In the genomic region with DNA sequence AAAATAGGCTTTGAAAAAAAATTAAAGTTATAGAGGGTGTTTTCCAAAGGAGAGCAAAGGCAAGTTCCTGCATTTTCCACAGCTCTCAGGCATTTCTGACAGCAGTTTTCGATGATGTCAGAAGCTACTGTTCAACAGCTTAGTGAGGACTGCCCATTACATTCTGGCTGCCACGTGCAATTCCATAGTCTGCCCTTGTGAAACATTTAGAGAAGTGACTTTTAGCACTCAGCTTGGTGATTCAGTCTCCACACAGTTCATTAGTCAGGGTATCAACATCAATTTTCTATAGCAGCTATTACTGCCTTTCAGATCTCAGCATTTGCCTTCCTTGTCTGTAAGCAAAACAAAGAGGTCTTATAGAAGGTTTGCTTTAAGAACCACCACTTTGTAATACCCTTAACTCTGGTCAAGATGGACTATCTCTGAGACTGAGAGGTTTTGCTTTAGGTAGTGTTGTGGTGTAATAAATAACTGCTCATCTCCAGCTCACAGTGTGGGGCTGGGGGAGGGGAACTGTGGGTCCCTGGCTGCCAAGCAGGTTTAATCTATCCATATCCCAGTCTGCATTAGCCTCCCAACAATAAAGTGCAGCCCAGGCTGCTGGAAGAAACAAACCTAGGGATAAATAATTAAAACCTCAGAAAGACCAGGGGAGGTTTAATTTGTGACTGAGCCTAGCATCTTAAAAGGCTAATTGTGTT, we compare ENCODE assay signal across 21 mouse cellular contexts.
DNase-seq lines count a peak whose midpoint lies in the region; ATAC-seq and TF ChIP-seq lines count a peak whose summit lies in the region.
"Had no signal": no experiment of that assay in that cellular context is flagged by ENCODE, and none has a peak within 500 bp of the region (broad histone marks: within the 10 kb centered on the region; RNA-seq: fewer than 3 reads in every experiment).

No protein-coding gene starts in this region.

- WGBS in kidney, embryonic 16.5 days, result 62% methylated on average over 2 of the region's 2 CpGs
- WGBS in midbrain, embryonic 14.5 days, result 77% methylated on average over 2 of the region's 2 CpGs
- WGBS in midbrain, embryonic 10.5 days, result 75% methylated on average over 2 of the region's 2 CpGs
- WGBS in hindbrain, embryonic 15.5 days, result 77% methylated on average over 2 of the region's 2 CpGs
- WGBS in neural tube, embryonic 15.5 days, result 72% methylated on average over 2 of the region's 2 CpGs
- 89% methylated on average over 2 of the region's 2 CpGs for WGBS in thymus, adult 2 months

- TF ChIP-seq CTCF in thymus, adult 2 months (IDR thresholded peaks at IDR 0.05; ENCODE audit: borderline replicate concordance, control insufficient read depth, extremely low read depth, insufficient read depth, low read length, poor library complexity), result no peak

- TF ChIP-seq POLR2A in thymus, adult 2 months (IDR thresholded peaks at IDR 0.05; ENCODE audit: control insufficient read depth, extremely low read depth, insufficient read depth, low read length, poor library complexity), result no peak

- H3K9me3 ChIP-seq in kidney, embryonic 16.5 days (ENCODE audit: low read length), result no peaks in the 10 kb centered on the region
- no peaks in the 10 kb centered on the region for H3K9me3 ChIP-seq in midbrain, embryonic 14.5 days (ENCODE audit: control insufficient read depth, low read length)
- no peaks in the 10 kb centered on the region for H3K9me3 ChIP-seq in midbrain, embryonic 10.5 days (replicated peaks)
- no peaks in the 10 kb centered on the region for H3K9me3 ChIP-seq in hindbrain, embryonic 15.5 days
- no peaks in the 10 kb centered on the region for H3K9me3 ChIP-seq in neural tube, embryonic 15.5 days (replicated peaks)
- H3K9me3 ChIP-seq: embryonic facial prominence, embryonic 15.5 days; intestine, embryonic 15.5 days; limb, embryonic 12.5 days had no signal

- H3K27me3 ChIP-seq in kidney, embryonic 16.5 days (ENCODE audit: insufficient read depth, low read length), result no peaks in the 10 kb centered on the region
- no peaks in the 10 kb centered on the region for H3K27me3 ChIP-seq in midbrain, embryonic 14.5 days (ENCODE audit: control insufficient read depth, insufficient read depth, low read length)
- H3K27me3 ChIP-seq in midbrain, embryonic 10.5 days (ENCODE audit: low read depth, poor library complexity, severe bottlenecking), result no peaks in the 10 kb centered on the region
- no peaks in the 10 kb centered on the region for H3K27me3 ChIP-seq in hindbrain, embryonic 15.5 days
- H3K27me3 ChIP-seq in neural tube, embryonic 15.5 days (replicated peaks), result no peaks in the 10 kb centered on the region
- no peaks in the 10 kb centered on the region for H3K27me3 ChIP-seq in thymus, adult 2 months (ENCODE audit: control insufficient read depth, insufficient read depth, low read length)
- H3K27me3 ChIP-seq: embryonic facial prominence, embryonic 15.5 days; intestine, embryonic 15.5 days; limb, embryonic 12.5 days had no signal

- ATAC-seq in kidney, embryonic 16.5 days (ENCODE audit: low FRiP score, low TSS enrichment), result peak; percentile 71; the same call in 1 of the 2 replicates
- no peak for ATAC-seq in midbrain, embryonic 14.5 days (ENCODE audit: low FRiP score, low TSS enrichment)
- peak; percentile 65; the same call in 1 of the 2 replicates for ATAC-seq in hindbrain, embryonic 15.5 days (ENCODE audit: low FRiP score, low read depth)
- peak; percentile 55; the same call in 1 of the 2 replicates for ATAC-seq in neural tube, embryonic 15.5 days (ENCODE audit: low FRiP score)
- ATAC-seq: forebrain, embryonic 14.5 days; intestine, embryonic 15.5 days had no signal

- no peaks in the 10 kb centered on the region for H3K36me3 ChIP-seq in kidney, embryonic 16.5 days (ENCODE audit: insufficient read depth, low read length)
- no peaks in the 10 kb centered on the region for H3K36me3 ChIP-seq in midbrain, embryonic 14.5 days (ENCODE audit: control insufficient read depth, insufficient read depth, low read length)
- H3K36me3 ChIP-seq in midbrain, embryonic 10.5 days, result no peaks in the 10 kb centered on the region
- no peaks in the 10 kb centered on the region for H3K36me3 ChIP-seq in hindbrain, embryonic 15.5 days
- 0 out of 2 replicates have a peak, but pooled peaks cover 5% of the 10 kb centered on the region for H3K36me3 ChIP-seq in neural tube, embryonic 15.5 days
- H3K36me3 ChIP-seq in thymus, adult 2 months (ENCODE audit: control insufficient read depth, insufficient read depth, low read length), result no peaks in the 10 kb centered on the region
- H3K36me3 ChIP-seq: embryonic facial prominence, embryonic 15.5 days; intestine, embryonic 15.5 days; limb, embryonic 12.5 days had no signal

- no peak overlapping the region for H3K4me3 ChIP-seq in kidney, embryonic 16.5 days (ENCODE audit: low read length)
- no peak overlapping the region for H3K4me3 ChIP-seq in midbrain, embryonic 14.5 days (replicated peaks; ENCODE audit: low read depth, low read length)
- H3K4me3 ChIP-seq in midbrain, embryonic 10.5 days, result no peak overlapping the region
- H3K4me3 ChIP-seq in hindbrain, embryonic 15.5 days, result no peak overlapping the region
- no peak overlapping the region for H3K4me3 ChIP-seq in neural tube, embryonic 15.5 days (replicated peaks)
- H3K4me3 ChIP-seq in thymus, adult 2 months (ENCODE audit: control insufficient read depth, insufficient read depth, low read length), result no peak overlapping the region
- H3K4me3 ChIP-seq: embryonic facial prominence, embryonic 15.5 days; intestine, embryonic 15.5 days; limb, embryonic 12.5 days had no signal

- no peak for DNase-seq in kidney, adult 9 months
- DNase-seq in midbrain, embryonic 14.5 days, result peak; percentile 15
- DNase-seq in midbrain, embryonic 10.5 days (ENCODE audit: low spot score), result no peak
- no peak for DNase-seq in thymus, adult 2 months
- DNase-seq in cerebellum, adult 11-12 months, result no peak
- DNase-seq: adrenal gland, postnatal 14 days; cerebellum, adult 9-11 months; gastrocnemius, postnatal 36 days; heart, postnatal 10 days; kidney, postnatal 25 days; layer of hippocampus, adult 9-11 months; right cerebral cortex, adult 18-20 months had no signal

- H3K9ac ChIP-seq in kidney, embryonic 16.5 days (replicated peaks; ENCODE audit: low read length), result no peak overlapping the region
- H3K9ac ChIP-seq in midbrain, embryonic 14.5 days (replicated peaks; ENCODE audit: low read length), result no peak overlapping the region
- H3K9ac ChIP-seq in hindbrain, embryonic 15.5 days, result no peak overlapping the region
- no peak overlapping the region for H3K9ac ChIP-seq in neural tube, embryonic 15.5 days (replicated peaks)
- H3K9ac ChIP-seq: embryonic facial prominence, embryonic 15.5 days; intestine, embryonic 15.5 days; limb, embryonic 12.5 days; liver, embryonic 14.5 days had no signal

- H3K27ac ChIP-seq in kidney, embryonic 16.5 days (ENCODE audit: low read length), result no peak overlapping the region
- H3K27ac ChIP-seq in midbrain, embryonic 14.5 days (replicated peaks; ENCODE audit: low read depth, low read length), result no peak overlapping the region
- H3K27ac ChIP-seq in midbrain, embryonic 10.5 days (replicated peaks), result no peak overlapping the region
- no peak overlapping the region for H3K27ac ChIP-seq in hindbrain, embryonic 15.5 days (replicated peaks)
- H3K27ac ChIP-seq in neural tube, embryonic 15.5 days (replicated peaks), result 0 out of 2 replicates have a peak overlapping the region, but pooled peaks have one; percentile 41
- no peak overlapping the region for H3K27ac ChIP-seq in thymus, adult 2 months (ENCODE audit: control insufficient read depth, insufficient read depth, low read length)
- H3K27ac ChIP-seq: embryonic facial prominence, embryonic 15.5 days; intestine, embryonic 15.5 days; limb, embryonic 12.5 days; liver, embryonic 14.5 days; macrophage had no signal

- H3K4me1 ChIP-seq in kidney, embryonic 16.5 days (ENCODE audit: insufficient read depth, low read length), result no peaks in the 10 kb centered on the region
- H3K4me1 ChIP-seq in midbrain, embryonic 14.5 days (ENCODE audit: control insufficient read depth, insufficient read depth, low read length), result 0 out of 2 replicates have a peak, but pooled peaks cover 3% of the 10 kb centered on the region
- no peaks in the 10 kb centered on the region for H3K4me1 ChIP-seq in midbrain, embryonic 10.5 days
- H3K4me1 ChIP-seq in hindbrain, embryonic 15.5 days (replicated peaks), result peaks cover 5% of the 10 kb centered on the region; the same call in 1 of the 2 replicates
- 0 out of 2 replicates have a peak, but pooled peaks cover 5% of the 10 kb centered on the region for H3K4me1 ChIP-seq in neural tube, embryonic 15.5 days
- H3K4me1 ChIP-seq in thymus, adult 2 months (replicated peaks; ENCODE audit: control insufficient read depth, insufficient read depth, low read length), result no peaks in the 10 kb centered on the region
- H3K4me1 ChIP-seq: embryonic facial prominence, embryonic 15.5 days; intestine, embryonic 15.5 days; limb, embryonic 12.5 days had no signal

- H3K4me2 ChIP-seq in kidney, embryonic 16.5 days (replicated peaks; ENCODE audit: low read depth, low read length), result no peak overlapping the region
- no peak overlapping the region for H3K4me2 ChIP-seq in midbrain, embryonic 14.5 days (ENCODE audit: low read length)
- no peak overlapping the region for H3K4me2 ChIP-seq in hindbrain, embryonic 15.5 days
- no peak overlapping the region for H3K4me2 ChIP-seq in neural tube, embryonic 15.5 days
- H3K4me2 ChIP-seq: embryonic facial prominence, embryonic 15.5 days; intestine, embryonic 15.5 days; limb, embryonic 12.5 days had no signal
